ENCODE assay signal across 12 mouse cellular contexts in the genomic region with DNA sequence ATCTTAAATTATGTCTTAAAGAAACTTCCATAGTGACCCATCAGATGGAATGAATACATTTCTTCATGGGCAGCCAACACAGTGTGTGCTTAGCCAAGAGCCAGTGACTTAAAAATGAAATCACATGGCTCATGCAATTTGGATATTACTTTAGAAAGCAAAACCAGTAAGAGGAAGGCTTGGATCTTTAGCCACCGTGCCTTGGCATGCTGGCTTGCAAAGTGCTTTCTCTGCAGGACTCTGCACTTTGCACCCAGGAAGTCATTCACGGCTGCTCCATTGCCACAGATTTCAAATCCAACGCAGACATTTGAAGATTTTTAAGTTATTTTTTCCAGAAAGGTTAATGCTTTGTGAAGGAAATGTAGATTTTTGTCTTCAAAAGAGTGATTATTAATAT. TPM values are rescaled to one million over a fixed set of nuclear protein-coding genes. Genes with fewer than 3 reads are reported as not detected.
DNase-seq lines count a peak whose midpoint lies in the region; ATAC-seq and TF ChIP-seq lines count a peak whose summit lies in the region.
"Had no signal": no experiment of that assay in that cellular context is flagged by ENCODE, and none has a peak within 500 bp of the region (broad histone marks: within the 10 kb centered on the region; RNA-seq: fewer than 3 reads in every experiment).

No protein-coding gene starts in this region.

- H3K4me1 ChIP-seq in heart, adult 2 months (ENCODE audit: control insufficient read depth, insufficient read depth, low read length) = peaks cover 11% of the 10 kb centered on the region
- peaks cover 44% of the 10 kb centered on the region for H3K4me1 ChIP-seq in midbrain, embryonic 12.5 days
- H3K4me1 ChIP-seq in midbrain, embryonic 11.5 days (ENCODE audit: control insufficient read depth, insufficient read depth, low read length) = peaks cover 15% of the 10 kb centered on the region
- peaks cover 36% of the 10 kb centered on the region for H3K4me1 ChIP-seq in limb, embryonic 15.5 days
- H3K4me1 ChIP-seq in stomach, postnatal 0 days (replicated peaks; ENCODE audit: control insufficient read depth, insufficient read depth) = 0 out of 2 replicates have a peak, but pooled peaks cover 3% of the 10 kb centered on the region

- WGBS in heart, adult 2 months = 34% methylated on average over 3 of the region's 3 CpGs
- WGBS in midbrain, embryonic 12.5 days = 77% methylated on average over 3 of the region's 3 CpGs
- 79% methylated on average over 3 of the region's 3 CpGs for WGBS in midbrain, embryonic 11.5 days
- WGBS in limb, embryonic 15.5 days = 63% methylated on average over 3 of the region's 3 CpGs
- WGBS in stomach, postnatal 0 days = 34% methylated on average over 3 of the region's 3 CpGs

- no peak for TF ChIP-seq CTCF in heart, adult 2 months (IDR thresholded peaks at IDR 0.05)
- TF ChIP-seq CTCF in stomach, postnatal 0 days (IDR thresholded peaks at IDR 0.05; ENCODE audit: low read depth) = no peak

- TF ChIP-seq POLR2A in heart, adult 2 months (IDR thresholded peaks at IDR 0.05; ENCODE audit: insufficient read depth, low read depth, low read length) = no peak

- peak overlapping the region; percentile 13; the same call in 1 of the 2 replicates for H3K4me2 ChIP-seq in midbrain, embryonic 12.5 days (replicated peaks)
- no peak overlapping the region for H3K4me2 ChIP-seq in midbrain, embryonic 11.5 days
- peak overlapping the region; percentile 2; the same call in 1 of the 2 replicates for H3K4me2 ChIP-seq in limb, embryonic 15.5 days
- 0 out of 2 replicates have a peak overlapping the region, but pooled peaks have one; percentile 29 for H3K4me2 ChIP-seq in stomach, postnatal 0 days (replicated peaks; ENCODE audit: low read depth)
- H3K4me2 ChIP-seq: limb, embryonic 12.5 days had no signal

- H3K4me3 ChIP-seq in heart, adult 2 months = peak overlapping the region; percentile 4
- no peak overlapping the region for H3K4me3 ChIP-seq in midbrain, embryonic 12.5 days
- no peak overlapping the region for H3K4me3 ChIP-seq in midbrain, embryonic 11.5 days (ENCODE audit: low read depth, low read length)
- no peak overlapping the region for H3K4me3 ChIP-seq in limb, embryonic 15.5 days
- no peak overlapping the region for H3K4me3 ChIP-seq in stomach, postnatal 0 days (ENCODE audit: low read depth, low read length)
- H3K4me3 ChIP-seq: limb, embryonic 12.5 days had no signal

- H3K27ac ChIP-seq in heart, adult 2 months = no peak overlapping the region
- H3K27ac ChIP-seq in midbrain, embryonic 12.5 days (replicated peaks) = no peak overlapping the region
- H3K27ac ChIP-seq in midbrain, embryonic 11.5 days (ENCODE audit: low read depth, low read length) = no peak overlapping the region
- no peak overlapping the region for H3K27ac ChIP-seq in limb, embryonic 15.5 days
- H3K27ac ChIP-seq in stomach, postnatal 0 days (replicated peaks) = no peak overlapping the region
- H3K27ac ChIP-seq: limb, embryonic 12.5 days had no signal

- ATAC-seq in midbrain, embryonic 12.5 days (ENCODE audit: low FRiP score, low read depth) = no peak
- no peak for ATAC-seq in midbrain, embryonic 11.5 days (ENCODE audit: low FRiP score)
- ATAC-seq in limb, embryonic 15.5 days (ENCODE audit: insufficient number of reproducible peaks, low FRiP score, low TSS enrichment, low read depth) = no peak
- no peak for ATAC-seq in stomach, postnatal 0 days (ENCODE audit: low FRiP score, low TSS enrichment)

- H3K79me2 ChIP-seq in heart, adult 2 months (replicated peaks; ENCODE audit: control insufficient read depth, insufficient read depth, low read length) = peaks cover 9% of the 10 kb centered on the region

- H3K9ac ChIP-seq in heart, adult 2 months (ENCODE audit: low read depth, low read length) = no peak overlapping the region
- H3K9ac ChIP-seq in midbrain, embryonic 12.5 days (replicated peaks) = no peak overlapping the region
- H3K9ac ChIP-seq in midbrain, embryonic 11.5 days (ENCODE audit: low read length) = no peak overlapping the region
- no peak overlapping the region for H3K9ac ChIP-seq in limb, embryonic 15.5 days
- no peak overlapping the region for H3K9ac ChIP-seq in stomach, postnatal 0 days (ENCODE audit: low read length)
- H3K9ac ChIP-seq: limb, embryonic 12.5 days had no signal

- H3K27me3 ChIP-seq in heart, adult 2 months (ENCODE audit: control insufficient read depth, insufficient read depth, low read length) = no peaks in the 10 kb centered on the region
- 0 out of 2 replicates have a peak, but pooled peaks cover 3% of the 10 kb centered on the region for H3K27me3 ChIP-seq in midbrain, embryonic 12.5 days
- no peaks in the 10 kb centered on the region for H3K27me3 ChIP-seq in midbrain, embryonic 11.5 days (ENCODE audit: control insufficient read depth, insufficient read depth, low read length)
- H3K27me3 ChIP-seq in limb, embryonic 15.5 days = no peaks in the 10 kb centered on the region
- no peaks in the 10 kb centered on the region for H3K27me3 ChIP-seq in stomach, postnatal 0 days (ENCODE audit: control insufficient read depth, insufficient read depth, low read length)
- H3K27me3 ChIP-seq: limb, embryonic 12.5 days had no signal

- H3K9me3 ChIP-seq in midbrain, embryonic 12.5 days = no peaks in the 10 kb centered on the region
- no peaks in the 10 kb centered on the region for H3K9me3 ChIP-seq in midbrain, embryonic 11.5 days (ENCODE audit: control insufficient read depth, low read length)
- H3K9me3 ChIP-seq in limb, embryonic 15.5 days = no peaks in the 10 kb centered on the region
- H3K9me3 ChIP-seq in stomach, postnatal 0 days (ENCODE audit: control insufficient read depth, low read length) = no peaks in the 10 kb centered on the region
- H3K9me3 ChIP-seq: limb, embryonic 12.5 days had no signal

- intact Hi-C loops in heart, adult 2 months (cut with DNase I) = no loop called here

- peaks cover 29% of the 10 kb centered on the region for H3K36me3 ChIP-seq in heart, adult 2 months (ENCODE audit: control insufficient read depth, insufficient read depth, low read length)
- peaks cover 13% of the 10 kb centered on the region for H3K36me3 ChIP-seq in midbrain, embryonic 12.5 days
- peaks cover 3% of the 10 kb centered on the region; the same call in 1 of the 2 replicates for H3K36me3 ChIP-seq in midbrain, embryonic 11.5 days (ENCODE audit: control insufficient read depth, insufficient read depth, low read length)
- peaks cover 15% of the 10 kb centered on the region for H3K36me3 ChIP-seq in limb, embryonic 15.5 days
- H3K36me3 ChIP-seq in stomach, postnatal 0 days (ENCODE audit: control insufficient read depth, insufficient read depth, low read length) = peaks cover 6% of the 10 kb centered on the region; the same call in 1 of the 2 replicates

- no peak for DNase-seq in heart, adult 2 months
- no peak for DNase-seq in heart, adult 9 months (ENCODE audit: low spot score in 2 of 2)
- DNase-seq in midbrain, embryonic 11.5 days (ENCODE audit: low spot score, missing footprints) = no peak
- peak; percentile 38 for DNase-seq in stomach, postnatal 0 days (ENCODE audit: low spot score)
- no peak for DNase-seq in gastrocnemius, adult 8-10 months (ENCODE audit: low spot score in 2 of 2)
- no peak for DNase-seq in thymus, postnatal 36 days
- DNase-seq: cerebellum, postnatal 14 days; gastrocnemius, postnatal 36 days; retina, postnatal 1 day had no signal

- TF ChIP-seq EP300 in heart, adult 2 months (IDR thresholded peaks at IDR 0.05; ENCODE audit: insufficient read depth, low read depth, low read length) = no peak
- no peak for TF ChIP-seq EP300 in stomach, postnatal 0 days (optimal IDR thresholded peaks at IDR 0.05)

RNA-seq across cellular contexts. Expression of gene Slc30a1, which starts 4.1 kb away (rescaled TPM):
- total RNA-seq in heart, adult 2 months (2021) = 10 to 100 TPM; 17.1 to 18.6 TPM
- polyA plus RNA-seq in heart, adult 2 months (2012; rRNA removed) = 5.3 and 11.4 TPM in 2 replicates
- 3.6 and 4.2 TPM in 2 replicates for polyA plus RNA-seq in midbrain, embryonic 12.5 days (2016; fragmentation: Nextera tagmentation; extraction: Ambion mirVana)
- 2.4 and 2.6 TPM in 2 replicates for polyA plus RNA-seq in midbrain, embryonic 11.5 days (2014; fragmentation: Nextera tagmentation; extraction: Ambion mirVana)
- 3.4 and 4.0 TPM in 2 replicates for polyA plus RNA-seq in limb, embryonic 15.5 days (2015; fragmentation: Nextera tagmentation; extraction: Ambion mirVana)
- polyA plus RNA-seq in stomach, postnatal 0 days (2015; fragmentation: Nextera tagmentation; extraction: Ambion mirVana) = 5.4 and 5.5 TPM in 2 replicates
- total RNA-seq in gastrocnemius, adult 8-10 months (2022) = 1 to 10 TPM; 5.4 to 8.7 (median 7.3) TPM
